Mouse (Mus musculus) olfactory bulb, adult 2 months (tissue): ENCODE data around the gene Rhobtb1.

Source experiments
- CTCF ChIP-seq: fragments of 200-500 bp; IDR thresholded peaks from 2 replicates; pipeline ENCODE4 v1.5.1; 2012; ENCODE audit warnings: low read depth, mild to moderate bottlenecking, low read length, moderate library complexity; ENCODE audit not compliant: insufficient read depth
- POLR2A ChIP-seq: fragments of 200-500 bp; IDR thresholded peaks from 2 replicates; pipeline ENCODE4 v1.6.1; 2012; ENCODE audit warnings: mild to moderate bottlenecking, low read depth, low read length, moderate library complexity; ENCODE audit not compliant: insufficient read depth

DNA sequence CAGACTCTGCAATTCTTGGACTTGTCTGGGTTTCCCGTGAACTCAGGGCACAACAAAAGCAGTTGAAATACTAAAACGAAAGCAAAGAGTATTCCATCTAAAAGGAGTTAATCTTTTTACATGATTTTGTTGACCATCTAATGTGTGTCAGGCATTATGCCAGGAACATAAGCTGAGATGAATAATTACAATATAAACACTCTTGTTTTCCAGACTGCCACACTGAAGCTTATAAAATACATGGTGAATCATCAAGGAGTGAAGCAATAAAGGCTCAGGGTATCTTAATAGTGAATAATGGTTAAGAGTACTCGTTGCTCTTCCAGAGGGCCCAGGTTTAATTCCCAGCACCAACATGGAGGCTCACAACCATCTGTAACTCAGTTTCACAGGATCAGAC, 29.8 kb downstream of the Rhobtb1 start:
- TF ChIP-seq POLR2A (no peak), CTCF (no peak)
